ENCODE assay signal across 8 mouse cellular contexts in the genomic region with DNA sequence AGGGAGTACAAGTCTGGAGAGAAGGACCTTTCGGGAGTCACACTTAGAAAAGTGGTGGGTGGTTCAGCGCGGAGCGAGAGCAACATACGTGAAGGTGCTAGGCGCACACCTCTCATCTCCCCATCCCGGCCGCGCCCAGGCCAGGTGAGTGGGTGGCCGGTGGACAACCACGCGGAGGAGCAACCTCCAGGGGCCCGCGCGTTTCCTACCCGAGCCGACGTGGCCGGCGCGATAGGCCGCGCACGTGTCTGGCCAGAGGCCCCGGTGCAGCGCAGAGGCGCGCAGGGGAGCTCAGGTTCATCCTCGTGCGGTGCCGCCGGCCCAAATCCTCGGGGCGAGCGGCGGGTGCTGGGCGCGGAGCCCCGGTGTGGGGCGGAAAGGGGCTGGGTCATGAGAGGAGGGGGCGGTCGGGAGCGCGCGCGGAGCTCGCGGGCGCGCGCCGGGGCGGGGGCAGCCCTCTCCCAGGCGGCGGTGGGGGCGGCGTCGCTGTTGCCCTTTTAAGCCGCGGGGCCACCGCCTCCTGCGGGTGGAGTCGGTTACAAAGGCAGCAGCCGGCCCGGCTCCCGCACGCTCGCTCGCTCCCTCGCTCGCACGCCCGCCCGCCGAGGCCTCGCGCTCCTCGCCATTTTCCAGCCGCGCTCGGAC. TPM values are rescaled to one million over a fixed set of nuclear protein-coding genes. Genes with fewer than 3 reads are reported as not detected.
DNase-seq lines count a peak whose midpoint lies in the region; ATAC-seq and TF ChIP-seq lines count a peak whose summit lies in the region.

A gene (plus strand): TSS at position 1 of the 645 bp plus-strand sequence.

- peak; percentile 75 for DNase-seq in kidney, adult 2 months
- DNase-seq in kidney, adult 18-20 months = no peak
- DNase-seq in gastrocnemius, adult 8-10 months (ENCODE audit: low spot score in 2 of 2) = peak; percentile 56 to 58
- peak; percentile 89 for DNase-seq in hindbrain, postnatal 0 days (ENCODE audit: low spot score)
- peak; percentile 42 to 47 for DNase-seq in spleen, postnatal 14 days (ENCODE audit: low spot score in 2 of 2)

- WGBS in kidney, adult 2 months = 2% methylated on average over 73 of the region's 81 CpGs
- under 1% methylated on average over 66 of the region's 81 CpGs for WGBS in hindbrain, postnatal 0 days
- WGBS in limb, embryonic 13.5 days = under 1% methylated on average over 78 of the region's 81 CpGs
- WGBS in midbrain, embryonic 15.5 days = under 1% methylated on average over 76 of the region's 81 CpGs

- ATAC-seq in common myeloid progenitor, adult 5-6 weeks (replicated peaks; ENCODE audit: low read depth, poor library complexity, severe bottlenecking) = peak; percentile 55
- peak; percentile 87 for ATAC-seq in hindbrain, postnatal 0 days
- ATAC-seq in limb, embryonic 13.5 days (ENCODE audit: low FRiP score, low read depth) = peak; percentile 87
- ATAC-seq in midbrain, embryonic 15.5 days (replicated peaks) = peak; percentile 89

- TF ChIP-seq CTCF in kidney, adult 2 months (conservative IDR thresholded peaks at IDR 0.05; ENCODE audit: insufficient read depth, insufficient read length, low read depth, low read length) = no peak
- no peak for TF ChIP-seq CTCF in hindbrain, postnatal 0 days (IDR thresholded peaks at IDR 0.05; ENCODE audit: low read depth)

- H3K4me3 ChIP-seq in kidney, adult 2 months (ENCODE audit: insufficient read depth, low read depth, low read length) = peak within 1 kb of the TSS; percentile 64
- peak within 1 kb of the TSS; percentile 93 for H3K4me3 ChIP-seq in hindbrain, postnatal 0 days (ENCODE audit: low read length)
- peak within 1 kb of the TSS; percentile 95 for H3K4me3 ChIP-seq in limb, embryonic 13.5 days
- peak within 1 kb of the TSS; percentile 99 for H3K4me3 ChIP-seq in midbrain, embryonic 15.5 days

- peak within 1 kb of the TSS; percentile 77 for H3K9ac ChIP-seq in hindbrain, postnatal 0 days (replicated peaks; ENCODE audit: low read length)
- H3K9ac ChIP-seq in limb, embryonic 13.5 days = peak within 1 kb of the TSS; percentile 92
- H3K9ac ChIP-seq in midbrain, embryonic 15.5 days = peak within 1 kb of the TSS; percentile 92

- no peaks in the 10 kb centered on the region for H3K27me3 ChIP-seq in kidney, adult 2 months (replicated peaks; ENCODE audit: control insufficient read depth, insufficient read depth, low read length)
- no peaks in the 10 kb centered on the region for H3K27me3 ChIP-seq in hindbrain, postnatal 0 days (ENCODE audit: insufficient read depth, low read length)
- H3K27me3 ChIP-seq in limb, embryonic 13.5 days = no peaks in the 10 kb centered on the region
- H3K27me3 ChIP-seq in midbrain, embryonic 15.5 days (replicated peaks) = no peaks in the 10 kb centered on the region

- H3K4me2 ChIP-seq in hindbrain, postnatal 0 days (ENCODE audit: low read depth, low read length) = peak within 1 kb of the TSS; percentile 86
- H3K4me2 ChIP-seq in limb, embryonic 13.5 days (replicated peaks) = peak within 1 kb of the TSS; percentile 77
- peak within 1 kb of the TSS; percentile 93 for H3K4me2 ChIP-seq in midbrain, embryonic 15.5 days

- peak within 1 kb of the TSS; percentile 52 for H3K27ac ChIP-seq in kidney, adult 2 months (ENCODE audit: insufficient read depth, low read depth, low read length)
- H3K27ac ChIP-seq in hindbrain, postnatal 0 days = peak within 1 kb of the TSS; percentile 84
- H3K27ac ChIP-seq in limb, embryonic 13.5 days = peak within 1 kb of the TSS; percentile 79
- H3K27ac ChIP-seq in midbrain, embryonic 15.5 days = peak within 1 kb of the TSS; percentile 88

- H3K9me3 ChIP-seq in hindbrain, postnatal 0 days (ENCODE audit: low read length) = no peaks in the 10 kb centered on the region
- no peaks in the 10 kb centered on the region for H3K9me3 ChIP-seq in limb, embryonic 13.5 days
- no peaks in the 10 kb centered on the region for H3K9me3 ChIP-seq in midbrain, embryonic 15.5 days

- H3K4me1 ChIP-seq in kidney, adult 2 months (ENCODE audit: control insufficient read depth, insufficient read depth, low read length) = peaks cover 10% of the 10 kb centered on the region
- peaks cover 13% of the 10 kb centered on the region for H3K4me1 ChIP-seq in hindbrain, postnatal 0 days (ENCODE audit: insufficient read depth, low read length)
- H3K4me1 ChIP-seq in limb, embryonic 13.5 days = peaks cover 16% of the 10 kb centered on the region
- peaks cover 27% of the 10 kb centered on the region for H3K4me1 ChIP-seq in midbrain, embryonic 15.5 days

- no peaks in the 10 kb centered on the region for H3K36me3 ChIP-seq in kidney, adult 2 months (ENCODE audit: control insufficient read depth, insufficient read depth, low read length)
- H3K36me3 ChIP-seq in hindbrain, postnatal 0 days (ENCODE audit: insufficient read depth, low read length) = no peaks in the 10 kb centered on the region
- H3K36me3 ChIP-seq in limb, embryonic 13.5 days = no peaks in the 10 kb centered on the region
- H3K36me3 ChIP-seq in midbrain, embryonic 15.5 days (replicated peaks) = no peaks in the 10 kb centered on the region

- no peak for TF ChIP-seq POLR2A in kidney, adult 2 months (IDR thresholded peaks at IDR 0.05; ENCODE audit: low read depth, low read length)

RNA-seq across cellular contexts. Expression of the gene that starts here (rescaled TPM):
- polyA plus RNA-seq in kidney, adult 2 months (2012; rRNA removed) = 10.7 and 11.1 TPM in 2 replicates
- total RNA-seq in common myeloid progenitor, adult 5-6 weeks (2017) = 49.5 and 59.2 TPM in 2 replicates
- total RNA-seq in gastrocnemius, adult 8-10 months (2022) = 10 to 100 TPM; 35.9 to 40.1 (median 37.6) TPM
- total RNA-seq in hindbrain, postnatal 0 days (2014; rRNA removed) = 23.5 and 24.7 TPM in 2 replicates
- 33.0 and 35.5 TPM in 2 replicates for polyA plus RNA-seq in hindbrain, postnatal 0 days (2015; fragmentation: Nextera tagmentation; extraction: Ambion mirVana)
- 39.0 and 39.3 TPM in 2 replicates for polyA plus RNA-seq in limb, embryonic 13.5 days (2015; fragmentation: Nextera tagmentation; extraction: Ambion mirVana)
- polyA plus RNA-seq in midbrain, embryonic 15.5 days (2015; fragmentation: Nextera tagmentation; extraction: Ambion mirVana) = 39.3 and 40.3 TPM in 2 replicates
